Mouse (Mus musculus) midbrain, embryonic 11.5 days (tissue): ENCODE data around the gene Agpat3. TPM values are rescaled to one million over a fixed set of nuclear protein-coding genes. Genes with fewer than 3 reads are reported as not detected.

Experiments used
- ATAC-seq: fragments of 200-750 bp; cut with Nextera tagmentation; 2 replicates; pipeline ENCODE4 v1.8.0; 2017; ENCODE audit warnings: moderate TSS enrichment, moderate library complexity; ENCODE audit not compliant: low FRiP score
- DNase-seq: peaks from one replicate; pipeline ENCODE4 v3.0.0; 2015; ENCODE audit warnings: low spot score; ENCODE audit errors: missing footprints
- H3K27ac ChIP-seq: fragments of 300-500 bp; sonication (generic); 2 replicates; pipeline ENCODE4 v1.5.1; 2014; ENCODE audit warnings: low read depth, low read length
- H3K27me3 ChIP-seq: fragments of 300-500 bp; sonication (generic); 2 replicates; pipeline ENCODE4 v1.6.1; 2014; ENCODE audit warnings: mild to moderate bottlenecking, low read length, moderate library complexity, mixed read lengths; ENCODE audit not compliant: control insufficient read depth, insufficient read depth
- H3K36me3 ChIP-seq: fragments of 300-500 bp; sonication (generic); 2 replicates; pipeline ENCODE4 v1.6.1; 2014; ENCODE audit warnings: mild to moderate bottlenecking, low read length, moderate library complexity, mixed read lengths; ENCODE audit not compliant: control insufficient read depth, insufficient read depth
- H3K4me1 ChIP-seq: fragments of 300-500 bp; sonication (generic); 2 replicates; pipeline ENCODE4 v1.6.1; 2014; ENCODE audit warnings: low read length; ENCODE audit not compliant: control insufficient read depth, insufficient read depth
- H3K4me2 ChIP-seq: fragments of 300-500 bp; sonication (generic); 2 replicates; pipeline ENCODE4 v1.6.1; 2014; ENCODE audit warnings: mild to moderate bottlenecking, moderate library complexity
- H3K4me3 ChIP-seq: fragments of 300-500 bp; sonication (generic); 2 replicates; pipeline ENCODE4 v1.5.1; 2014; ENCODE audit warnings: low read depth, low read length
- H3K9ac ChIP-seq: fragments of 300-500 bp; sonication (generic); 2 replicates; pipeline ENCODE4 v1.6.1; 2014; ENCODE audit warnings: low read length
- H3K9me3 ChIP-seq: fragments of 300-500 bp; sonication (generic); 2 replicates; pipeline ENCODE4 v1.6.1; 2016; ENCODE audit warnings: low read length; ENCODE audit not compliant: control insufficient read depth
- WGBS: fragments of 180-500 bp; shearing (Covaris S2); extraction: QIAGEN DNeasy Blood & Tissue Kit; methylation state at CpG from one replicate; pipeline ENCODE4 v1.1.7; 2014; 5-methylcytosine and 5-hydroxymethylcytosine counted together
- polyA plus RNA-seq: library from polyadenylated mRNA; unstranded; fragments of >200 nt; fragmentation: Nextera tagmentation; extraction: Ambion mirVana; gene quantifications from 2 replicates; pipeline ENCODE4 v1.2.1, GENCODE M21; 2014

Agpat3 gene
- polyA plus RNA-seq, 1 experiment from 2014 or later: 46.3 TPM

DNA sequence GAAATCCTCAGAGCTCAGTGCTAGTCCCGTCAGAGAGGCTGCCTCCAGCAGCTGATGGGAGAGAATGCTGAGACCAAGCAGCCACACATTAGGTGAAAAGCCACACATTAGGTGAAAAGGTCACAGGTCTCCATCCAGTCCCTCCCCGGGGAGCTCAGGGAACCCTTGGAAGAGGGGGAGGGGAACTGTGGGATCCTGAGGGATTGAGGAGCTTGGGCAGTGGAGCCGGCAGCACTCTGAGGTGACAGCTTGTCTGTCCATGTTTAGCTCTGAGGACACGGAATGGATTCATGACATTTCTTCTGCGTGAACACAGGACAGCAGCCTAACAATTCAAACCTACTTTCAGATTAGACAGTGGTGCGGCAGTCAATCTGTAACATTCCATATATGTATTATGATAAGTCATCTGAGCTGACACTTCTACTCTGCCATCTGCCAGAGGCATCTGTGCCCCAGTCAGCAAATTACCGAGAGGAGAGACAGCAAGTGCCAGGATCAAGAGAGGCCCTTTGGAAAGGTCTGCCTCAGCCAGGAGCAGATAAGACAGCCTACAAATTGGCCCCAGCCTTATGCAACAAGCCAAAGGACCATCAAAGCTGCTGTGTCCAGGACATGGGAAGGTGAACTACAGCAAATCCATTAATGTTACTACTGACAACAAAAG lies 28.9 kb downstream of the Agpat3 start:
- 59% methylated on average over 7 of the region's 7 CpGs for WGBS
- ATAC-seq: no peak
- Histone ChIP-seq H3K4me3 (no peak overlapping the region), H3K9ac (no peak overlapping the region), H3K9me3 (no peaks in the 10 kb centered on the region), H3K4me2 (no peak overlapping the region), H3K36me3 (no peaks in the 10 kb centered on the region), H3K27ac (no peak overlapping the region; the same call in 1 of the 2 replicates), H3K4me1 (no peaks in the 10 kb centered on the region), H3K27me3 (no peaks in the 10 kb centered on the region)
- DNase-seq: no peak

GRCm38 (mm10) chr10:78322806-78323205 lies 29.5 kb downstream of the Agpat3 start:
- H3K4me1 ChIP-seq: no peaks in the 10 kb centered on the region
- ATAC-seq (no peak), DNase-seq (no peak)
- no peak overlapping the region for H3K4me2 ChIP-seq
- H3K27ac ChIP-seq: no peak overlapping the region
- H3K27me3 ChIP-seq: no peaks in the 10 kb centered on the region
- H3K9me3 ChIP-seq: no peaks in the 10 kb centered on the region
- H3K36me3 ChIP-seq: no peaks in the 10 kb centered on the region
- H3K4me3 ChIP-seq: no peak overlapping the region
- WGBS: no CpG with 5 or more reads among the region's 1 CpGs
- H3K9ac ChIP-seq: no peak overlapping the region

- WGBS: 77% methylated on average over 3 of the region's 3 CpGs
- no peaks in the 10 kb centered on the region for H3K9me3 ChIP-seq
- no peak overlapping the region for H3K9ac ChIP-seq
- no peak overlapping the region for H3K4me2 ChIP-seq
- H3K4me1 ChIP-seq: no peaks in the 10 kb centered on the region
- H3K4me3 ChIP-seq: no peak overlapping the region
- no peak for ATAC-seq
- no peak overlapping the region for H3K27ac ChIP-seq
- no peak for DNase-seq
- H3K27me3 ChIP-seq: no peaks in the 10 kb centered on the region
- H3K36me3 ChIP-seq: no peaks in the 10 kb centered on the region
Observed at GRCm38 (mm10) chr10:78321133-78321757, 31.0 kb downstream of the Agpat3 start.

DNA sequence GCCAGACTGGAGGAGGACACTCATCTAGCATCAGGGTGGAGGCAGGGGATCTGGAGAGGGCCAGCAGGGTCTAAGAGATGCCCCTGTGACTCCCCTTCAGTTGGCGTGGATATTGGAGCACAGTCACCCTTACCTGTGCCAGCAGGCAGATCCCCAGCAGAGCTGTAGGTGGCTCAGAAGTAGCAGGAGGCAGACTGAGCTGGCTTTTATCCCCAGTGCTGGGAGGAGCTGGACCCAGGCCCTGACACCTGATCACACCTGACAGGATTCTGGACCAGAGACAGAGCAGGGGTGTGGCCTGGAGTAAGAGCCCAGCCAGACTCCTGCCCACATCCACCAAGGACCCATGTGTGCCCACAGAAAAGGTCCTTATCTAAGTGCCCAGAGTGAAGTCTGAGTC lies 31.8 kb downstream of the Agpat3 start:
- Histone ChIP-seq H3K4me2 (no peak overlapping the region), H3K27ac (no peak overlapping the region), H3K9me3 (no peaks in the 10 kb centered on the region), H3K27me3 (no peaks in the 10 kb centered on the region), H3K9ac (no peak overlapping the region), H3K36me3 (no peaks in the 10 kb centered on the region), H3K4me1 (no peaks in the 10 kb centered on the region), H3K4me3 (no peak overlapping the region)
- ATAC-seq (no peak), DNase-seq (no peak)
- WGBS: 100% methylated on average over 1 of the region's 1 CpGs

DNA sequence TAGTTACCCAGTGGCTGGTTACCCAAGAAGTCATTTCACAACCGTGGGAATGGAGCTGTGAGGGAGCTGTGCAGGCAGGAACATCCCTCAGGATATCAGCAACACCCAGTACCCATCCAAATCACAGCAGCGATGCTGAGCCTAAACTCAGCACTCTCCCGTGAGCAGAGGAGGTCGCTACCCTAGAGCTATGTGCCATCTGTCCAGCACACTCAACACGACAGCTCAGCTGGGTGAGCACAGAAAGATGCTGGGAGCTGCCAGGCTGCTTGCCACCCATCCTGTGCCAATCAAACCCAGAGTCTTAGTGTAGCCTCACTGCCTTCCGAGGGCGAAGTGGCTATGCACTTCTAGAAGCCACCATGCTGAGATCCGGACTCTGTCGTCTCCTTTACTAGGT lies 32.3 kb downstream of the Agpat3 start:
- no peaks in the 10 kb centered on the region for H3K27me3 ChIP-seq
- H3K36me3 ChIP-seq: no peaks in the 10 kb centered on the region
- H3K9ac ChIP-seq: no peak overlapping the region
- DNase-seq (no peak), ATAC-seq (no peak)
- H3K9me3 ChIP-seq: no peaks in the 10 kb centered on the region
- no peak overlapping the region for H3K27ac ChIP-seq
- 90% methylated on average over 9 of the region's 9 CpGs for WGBS
- no peak overlapping the region for H3K4me3 ChIP-seq
- no peaks in the 10 kb centered on the region for H3K4me1 ChIP-seq
- H3K4me2 ChIP-seq: no peak overlapping the region

DNA sequence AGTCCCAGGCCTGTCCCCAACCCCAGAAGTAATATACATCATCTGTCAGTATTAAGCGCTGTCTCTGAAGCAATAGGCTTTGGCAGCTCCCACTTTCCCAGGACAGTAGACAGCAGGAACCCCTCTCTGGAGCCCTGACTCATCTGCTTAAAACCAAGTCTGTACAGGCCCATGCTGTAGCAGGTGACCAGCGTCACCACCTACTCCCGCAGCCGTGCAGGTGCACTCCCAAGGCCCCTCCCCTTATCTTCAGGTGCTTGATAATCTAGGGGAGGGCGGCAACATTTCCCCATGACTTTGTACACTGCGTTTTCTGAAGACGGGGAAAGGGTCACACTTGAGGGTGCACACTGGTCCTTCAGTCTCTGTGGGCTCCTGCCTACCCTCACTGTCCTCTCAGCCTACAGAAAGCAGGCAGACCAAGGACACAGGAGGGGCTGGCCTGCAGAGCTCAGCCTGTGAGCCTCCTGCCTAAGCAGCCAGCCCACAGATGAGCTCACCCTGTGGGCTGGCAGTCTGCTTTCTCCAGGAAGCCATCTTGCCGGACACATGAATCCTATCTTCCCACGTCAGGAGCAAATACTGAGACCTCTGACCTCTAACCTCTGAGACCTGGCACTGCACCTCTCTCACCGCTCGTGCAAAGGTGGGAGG lies 34.9 kb downstream of the Agpat3 start:
- no peaks in the 10 kb centered on the region for H3K36me3 ChIP-seq
- no peak for ATAC-seq
- no peaks in the 10 kb centered on the region for H3K4me1 ChIP-seq
- 81% methylated on average over 11 of the region's 11 CpGs for WGBS
- no peaks in the 10 kb centered on the region for H3K9me3 ChIP-seq
- no peak overlapping the region for H3K4me2 ChIP-seq
- no peak for DNase-seq
- no peak overlapping the region for H3K4me3 ChIP-seq
- H3K27me3 ChIP-seq: no peaks in the 10 kb centered on the region
- no peak overlapping the region for H3K9ac ChIP-seq
- H3K27ac ChIP-seq: no peak overlapping the region

GRCm38 (mm10) chr10:78316228-78317087 lies 35.8 kb downstream of the Agpat3 start:
- no peak for ATAC-seq
- H3K36me3 ChIP-seq: no peaks in the 10 kb centered on the region
- no peaks in the 10 kb centered on the region for H3K9me3 ChIP-seq
- WGBS: 88% methylated on average over 15 of the region's 15 CpGs
- no peak overlapping the region for H3K9ac ChIP-seq
- no peak overlapping the region for H3K4me3 ChIP-seq
- no peaks in the 10 kb centered on the region for H3K27me3 ChIP-seq
- H3K27ac ChIP-seq: no peak overlapping the region
- H3K4me1 ChIP-seq: no peaks in the 10 kb centered on the region
- H3K4me2 ChIP-seq: no peak overlapping the region
- no peak for DNase-seq

DNA sequence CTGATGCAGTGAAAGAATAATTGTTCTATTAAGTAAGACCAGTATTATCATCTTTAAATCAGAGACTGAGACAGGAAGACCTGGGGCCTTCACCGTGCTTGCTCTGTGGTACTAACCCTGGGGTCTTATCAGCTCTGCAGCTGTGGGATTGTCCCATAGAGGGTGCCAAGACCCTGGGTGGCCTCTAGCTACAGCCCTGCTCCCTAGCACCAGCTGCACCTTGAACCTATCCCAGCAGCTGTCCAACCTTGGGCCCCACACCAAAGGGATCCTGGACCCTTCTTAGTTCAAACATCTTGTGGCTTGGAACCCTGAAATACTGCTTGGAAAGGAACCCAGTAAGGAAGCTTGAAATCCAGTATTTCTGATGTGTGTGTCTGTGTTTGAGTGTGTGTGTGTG lies 37.1 kb downstream of the Agpat3 start:
- WGBS: 90% methylated on average over 1 of the region's 1 CpGs
- H3K9ac ChIP-seq: no peak overlapping the region
- H3K4me3 ChIP-seq: no peak overlapping the region
- H3K36me3 ChIP-seq: no peaks in the 10 kb centered on the region
- ATAC-seq (no peak), DNase-seq (no peak)
- no peaks in the 10 kb centered on the region for H3K9me3 ChIP-seq
- H3K4me1 ChIP-seq: no peaks in the 10 kb centered on the region
- H3K4me2 ChIP-seq: no peak overlapping the region
- H3K27ac ChIP-seq: no peak overlapping the region
- H3K27me3 ChIP-seq: no peaks in the 10 kb centered on the region
